ENCODE assay signal across 7 mouse cellular contexts in genomic region chr11:47987251-47987892, GRCm38 (mm10). TPM values are rescaled to one million over a fixed set of nuclear protein-coding genes. Genes with fewer than 3 reads are reported as not detected.
DNase-seq lines count a peak whose midpoint lies in the region; ATAC-seq and TF ChIP-seq lines count a peak whose summit lies in the region.

No protein-coding gene starts in this region.

- 28% methylated on average over 8 of the region's 8 CpGs for WGBS in forebrain, embryonic 16.5 days

- DNase-seq in left cerebral cortex, adult 2 months (ENCODE audit: extremely low spot score in 1 of 2, low spot score in 2 of 2) = peak in 1 of 2 experiments; percentile 16
- DNase-seq in left cerebral cortex, adult 11 months (ENCODE audit: low spot score) = no peak
- DNase-seq in layer of hippocampus, postnatal 36 days = peak; percentile 10 to 18
- DNase-seq in right cerebral cortex, postnatal 10 days (ENCODE audit: low spot score in 2 of 2) = peak; percentile 72 to 73
- DNase-seq in adrenal gland, postnatal 25 days = no peak

- peaks cover 17% of the 10 kb centered on the region for H3K4me1 ChIP-seq in forebrain, embryonic 16.5 days (replicated peaks; ENCODE audit: control insufficient read depth, insufficient read depth, low read length)

- intact Hi-C loops in left cerebral cortex, adult 2 months (cut with DNase I) = loop anchor here (5.0 to 10.0 kb wide), 3 partner anchors 95 to 600 kb away; no protein-coding TSS in a partner anchor

- H3K36me3 ChIP-seq in forebrain, embryonic 16.5 days (ENCODE audit: control insufficient read depth, insufficient read depth) = no peaks in the 10 kb centered on the region

- no peak for TF ChIP-seq CTCF in left cerebral cortex, adult 2 months (IDR thresholded peaks at IDR 0.05)

- peak overlapping the region; percentile 84; the same call in 1 of the 2 replicates for H3K9ac ChIP-seq in forebrain, embryonic 16.5 days (replicated peaks; ENCODE audit: low read depth, low read length)

- peak; percentile 13; the same call in 1 of the 2 replicates for ATAC-seq in forebrain, embryonic 16.5 days
- no peak for ATAC-seq in cerebellum, adult (ENCODE audit: insufficient number of reproducible peaks, low FRiP score, low TSS enrichment)

- peak overlapping the region; percentile 93 for H3K4me2 ChIP-seq in forebrain, embryonic 16.5 days (ENCODE audit: low read length)

- peaks cover 2% of the 10 kb centered on the region; the same call in 1 of the 2 replicates for H3K27me3 ChIP-seq in forebrain, embryonic 16.5 days (replicated peaks; ENCODE audit: control insufficient read depth, insufficient read depth, low read length)

- H3K27ac ChIP-seq in left cerebral cortex, adult 2 months = no peak overlapping the region; the same call in 1 of the 2 replicates
- no peak overlapping the region for H3K27ac ChIP-seq in forebrain, embryonic 16.5 days (ENCODE audit: low read length)

- no peaks in the 10 kb centered on the region for H3K9me3 ChIP-seq in forebrain, embryonic 16.5 days (ENCODE audit: control insufficient read depth, low read length)

- H3K4me3 ChIP-seq in left cerebral cortex, adult 2 months = peak overlapping the region; percentile 72
- peak overlapping the region; percentile 78 for H3K4me3 ChIP-seq in forebrain, embryonic 16.5 days (replicated peaks; ENCODE audit: low read length)

RNA-seq across cellular contexts. Expression of gene Sgcd, which starts 1.4 kb away (rescaled TPM):
- 10 to 100 TPM; 15.0 to 18.7 TPM for total RNA-seq in left cerebral cortex, adult 2 months (2021)
- polyA plus RNA-seq in forebrain, embryonic 16.5 days (2015; fragmentation: Nextera tagmentation; extraction: Ambion mirVana) = 2.3 and 3.7 TPM in 2 replicates
- 10 to 100 TPM; 11.8 to 13.7 TPM for total RNA-seq in layer of hippocampus, postnatal 36 days (2021)
- 6.6 and 8.7 TPM in 2 replicates for total RNA-seq in adrenal gland, postnatal 25 days (2021)

Comparison
In these comparisons a context has a peak if more than half of its experiments do, and no peak if none do; other contexts are left out.
1. DNase-seq: peak in layer of hippocampus, postnatal 36 days (2 of 2) and right cerebral cortex, postnatal 10 days (2 of 2); none in left cerebral cortex, adult 11 months (single experiment) and adrenal gland, postnatal 25 days (single experiment).